Mouse (Mus musculus) gastrocnemius, postnatal 25 days (tissue): Measurements from ENCODE around the gene D430042O09Rik. TPM values are rescaled to one million over a fixed set of nuclear protein-coding genes. Genes with fewer than 3 reads are reported as not detected.

Experiments used
- DNase-seq: peaks from one replicate; pipeline ENCODE4 v3.0.0; 2022
- total RNA-seq, 2 experiments: library from RNA; stranded (reverse); gene quantifications; 1 replicate in 1 of 2; 2 replicates in 1 of 2; pipeline ENCODE4 v1.2.3; 2021

Gene D430042O09Rik
- total RNA-seq, 2 experiments from 2014 or later: 4.7 to 9.0 TPM

DNA sequence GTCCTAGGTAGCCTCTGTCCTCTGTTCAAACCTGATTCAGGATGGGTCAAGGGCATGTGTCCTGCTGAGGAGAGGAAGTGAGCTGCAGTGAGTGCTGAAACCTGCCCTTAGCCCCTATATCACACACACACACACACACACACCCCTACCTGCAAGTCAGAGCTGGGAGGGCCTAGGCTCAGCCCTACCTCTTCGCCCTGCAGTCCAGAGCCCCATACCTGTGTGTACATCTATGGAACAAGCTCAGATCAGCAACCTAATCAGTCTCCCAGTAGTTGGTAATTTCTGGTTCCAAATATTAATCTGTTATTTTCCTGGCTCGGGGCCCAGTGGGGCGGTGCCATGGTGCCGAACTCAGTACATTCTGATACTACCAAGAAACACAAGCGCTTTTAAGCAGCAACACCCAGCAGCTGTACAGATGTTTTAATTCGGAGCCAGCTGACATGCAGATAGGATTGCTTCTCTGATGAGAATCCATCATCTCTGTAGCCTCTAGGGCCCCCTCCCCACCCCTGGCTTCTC lies 166.3 kb downstream of the D430042O09Rik start:
- DNase-seq: no peak

DNA sequence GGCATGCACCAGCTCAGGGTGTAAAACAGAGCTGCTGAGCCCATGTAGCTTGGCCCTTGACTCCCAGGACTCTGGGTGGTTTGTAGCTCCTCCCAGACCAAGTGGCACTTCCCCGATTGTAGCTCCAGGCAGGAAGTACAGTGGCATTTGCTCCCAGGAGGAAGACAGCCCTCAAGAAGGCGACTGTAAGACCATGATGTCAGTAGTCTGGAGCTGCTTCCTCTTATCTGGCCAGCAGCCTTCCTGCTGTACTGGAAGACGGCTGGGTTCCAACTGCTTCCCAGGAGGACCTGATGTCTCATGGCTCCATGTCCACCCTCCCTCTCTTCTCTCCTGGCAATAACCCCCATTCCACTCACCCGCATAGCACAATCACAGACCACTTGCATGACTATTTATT lies 170.4 kb downstream of the D430042O09Rik start:
- DNase-seq: no peak

DNA sequence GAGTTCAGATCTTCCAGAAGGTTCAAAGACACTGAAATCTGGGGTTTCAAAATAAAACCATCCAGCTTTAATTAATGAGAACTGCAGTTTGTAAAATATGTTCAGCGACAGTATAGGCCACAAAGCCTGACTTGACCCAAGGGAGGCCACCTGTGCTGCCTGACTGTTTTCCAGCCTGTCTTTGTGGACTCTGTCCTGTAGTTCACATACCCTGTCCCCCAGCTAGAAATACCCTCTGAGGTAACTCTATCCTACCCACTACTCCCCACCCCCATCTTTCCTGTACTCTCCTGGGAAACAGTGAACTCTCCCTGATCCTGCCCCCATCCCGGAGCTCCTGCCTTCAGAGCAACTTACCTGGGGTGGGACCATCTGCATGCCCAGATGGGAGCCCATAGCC lies 175.5 kb downstream of the D430042O09Rik start:
- no peak for DNase-seq

DNA sequence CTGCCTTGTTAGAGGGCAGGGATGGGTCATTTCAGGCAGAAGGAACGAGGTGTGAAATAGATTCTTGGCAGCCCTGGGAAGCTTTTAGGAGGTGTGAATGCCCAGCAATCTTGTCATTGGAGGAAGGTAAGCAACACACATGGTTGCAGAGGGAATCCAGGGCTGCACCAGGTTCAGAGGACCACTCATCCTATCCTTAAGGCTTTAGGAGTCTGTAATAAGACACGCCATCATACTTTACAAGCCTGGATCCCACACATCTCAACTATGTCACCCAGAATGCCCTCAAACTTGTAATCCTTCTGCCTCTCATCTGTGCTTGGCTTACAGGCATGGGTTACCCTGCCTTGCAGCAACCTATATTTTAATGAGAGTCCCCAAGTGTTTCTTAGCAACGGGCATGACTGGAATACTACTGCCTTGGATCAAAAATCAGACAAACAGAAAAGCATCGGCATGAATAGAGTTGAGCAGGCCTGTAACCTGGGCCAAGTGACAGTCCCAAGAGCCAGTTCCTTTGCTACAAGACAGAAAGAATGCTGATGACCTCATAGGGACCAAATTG lies 178.5 kb downstream of the D430042O09Rik start:
- peak; percentile 31 for DNase-seq

DNA sequence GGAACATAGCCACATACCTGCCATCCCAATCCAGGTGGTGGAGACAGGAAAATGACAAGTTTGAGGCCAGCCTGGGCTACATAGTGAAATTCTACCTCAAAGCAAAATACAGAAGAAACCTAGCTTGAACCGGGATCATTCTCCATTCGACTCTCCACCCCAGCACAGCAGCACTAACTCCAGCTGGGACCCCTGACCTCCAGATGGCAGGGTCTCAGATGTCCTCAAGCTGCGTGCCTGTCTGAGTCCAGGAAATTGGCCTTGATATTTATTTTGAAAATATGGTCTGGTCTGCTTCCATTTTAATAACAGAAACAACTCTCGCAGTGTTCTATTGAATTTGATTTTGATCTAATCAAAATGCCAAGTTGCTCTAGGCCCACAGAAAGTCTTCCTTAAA lies 179.4 kb downstream of the D430042O09Rik start:
- no peak for DNase-seq

DNA sequence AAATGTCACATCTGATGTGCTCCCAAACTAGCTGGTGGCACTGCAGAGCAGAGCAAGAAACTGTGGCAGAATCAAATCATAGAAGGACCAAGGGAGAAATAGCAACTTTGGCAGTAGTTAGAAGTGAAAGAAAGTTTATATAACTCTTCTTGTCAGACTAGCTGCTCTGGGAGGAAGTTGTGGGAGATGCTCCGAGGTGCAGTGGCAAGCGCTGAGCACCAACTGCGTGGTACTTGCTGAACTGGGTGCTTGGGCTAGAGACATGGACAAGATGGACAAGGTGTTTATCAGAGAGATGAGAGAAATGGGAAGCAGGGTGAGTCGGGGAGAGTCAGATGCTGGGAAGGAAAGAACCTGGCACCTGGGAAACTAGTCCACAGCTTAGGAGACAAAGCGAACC lies 180.1 kb downstream of the D430042O09Rik start:
- DNase-seq: no peak

DNA sequence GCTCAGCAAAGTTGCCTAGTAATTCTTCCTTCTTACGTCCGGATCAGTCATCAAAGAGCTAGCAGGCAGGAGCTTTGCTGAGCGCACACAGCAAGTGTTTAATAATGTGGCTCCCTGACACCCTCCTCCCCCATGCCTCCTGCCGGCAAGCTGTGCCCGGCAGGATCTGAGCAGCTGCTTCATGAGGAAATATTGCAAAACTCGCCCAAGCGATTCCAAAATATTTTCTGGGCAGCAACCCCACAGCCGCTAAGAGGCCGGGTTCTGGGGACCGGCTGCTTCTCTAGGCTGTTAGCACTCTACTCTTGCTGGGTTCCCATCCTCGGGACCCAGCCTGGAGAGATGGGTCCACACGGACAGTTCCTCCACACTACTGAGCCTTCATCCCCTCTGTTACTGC lies 180.7 kb downstream of the D430042O09Rik start:
- peak; percentile 64 for DNase-seq

DNA sequence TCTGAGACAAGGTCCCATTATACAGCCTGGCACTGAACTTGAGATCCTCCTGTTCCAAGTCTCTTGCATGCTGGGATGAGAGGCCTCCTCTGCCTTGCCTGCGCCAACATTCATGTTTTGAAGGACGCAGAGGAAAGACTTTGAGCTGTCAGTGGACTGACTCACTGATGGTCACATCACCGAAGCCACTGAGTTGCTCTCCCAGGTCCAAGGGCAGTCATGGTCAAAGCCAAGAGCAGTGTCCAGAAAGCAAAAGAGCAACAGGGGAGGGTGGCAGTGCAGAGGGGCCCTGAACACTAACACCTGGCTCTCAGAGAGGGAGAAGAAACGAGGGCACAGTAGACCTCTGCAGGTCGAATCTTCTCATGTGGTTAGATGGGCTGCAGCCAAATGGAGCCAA lies 185.9 kb downstream of the D430042O09Rik start:
- DNase-seq: no peak

DNA sequence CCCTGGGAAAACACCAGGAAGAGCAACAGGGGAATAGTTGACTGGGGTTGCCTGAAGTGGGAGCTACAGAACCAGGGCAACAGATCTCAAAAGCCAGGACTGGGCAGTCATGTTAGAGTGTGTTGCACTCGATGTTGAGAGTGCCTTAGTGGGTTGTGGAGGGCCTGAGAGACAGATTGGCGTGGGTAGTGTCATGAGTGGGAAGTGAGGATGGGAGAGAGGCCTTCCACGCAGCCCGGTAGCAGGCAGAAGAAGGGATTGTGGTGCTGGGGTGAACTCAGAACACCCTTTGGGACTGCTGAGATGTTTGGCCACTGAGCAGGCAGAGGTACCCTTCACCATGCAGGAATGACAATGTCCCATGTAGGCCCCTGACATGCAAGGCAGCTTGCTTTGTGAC lies 189.4 kb downstream of the D430042O09Rik start:
- no peak for DNase-seq

DNA sequence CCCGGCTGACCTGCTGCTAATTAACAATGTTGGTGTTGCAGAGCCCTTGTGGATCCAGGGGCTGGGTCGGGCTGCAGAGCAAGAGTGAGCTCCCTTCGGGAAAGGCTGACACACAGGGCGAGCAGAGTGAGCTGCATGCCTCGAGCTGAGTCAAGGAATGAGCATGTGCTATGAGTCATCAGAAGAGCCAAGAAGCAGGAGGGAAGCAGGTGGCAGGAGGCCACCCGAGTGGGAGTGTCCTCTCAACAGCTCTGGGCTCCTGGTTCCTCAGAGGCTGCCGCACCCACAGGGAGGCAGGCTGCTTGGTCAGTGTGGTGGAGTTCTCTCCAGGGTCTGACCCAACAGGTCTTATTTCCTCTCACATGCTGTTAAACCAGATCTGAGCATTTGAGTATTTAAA lies 191.3 kb downstream of the D430042O09Rik start:
- peak; percentile 53 for DNase-seq

DNA sequence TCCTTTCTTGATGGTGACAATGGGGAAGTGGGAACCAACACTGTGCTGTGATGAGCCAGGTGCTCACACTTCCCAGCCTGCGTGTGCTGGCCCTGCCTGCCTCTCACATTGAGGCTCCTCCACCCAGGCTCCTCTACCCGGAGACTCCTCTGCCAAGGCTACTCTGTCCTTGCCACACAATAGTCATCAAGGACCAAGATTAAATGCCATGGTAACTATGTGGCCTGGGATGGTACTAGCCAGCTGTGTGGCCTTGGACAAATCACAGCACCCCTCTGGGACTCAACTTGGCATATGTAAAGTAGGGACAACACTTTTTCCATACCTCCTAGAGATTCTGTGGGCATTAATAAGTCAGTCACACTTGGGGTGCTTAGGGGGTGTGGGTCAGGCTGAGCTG lies 192.2 kb downstream of the D430042O09Rik start:
- DNase-seq: no peak

DNA sequence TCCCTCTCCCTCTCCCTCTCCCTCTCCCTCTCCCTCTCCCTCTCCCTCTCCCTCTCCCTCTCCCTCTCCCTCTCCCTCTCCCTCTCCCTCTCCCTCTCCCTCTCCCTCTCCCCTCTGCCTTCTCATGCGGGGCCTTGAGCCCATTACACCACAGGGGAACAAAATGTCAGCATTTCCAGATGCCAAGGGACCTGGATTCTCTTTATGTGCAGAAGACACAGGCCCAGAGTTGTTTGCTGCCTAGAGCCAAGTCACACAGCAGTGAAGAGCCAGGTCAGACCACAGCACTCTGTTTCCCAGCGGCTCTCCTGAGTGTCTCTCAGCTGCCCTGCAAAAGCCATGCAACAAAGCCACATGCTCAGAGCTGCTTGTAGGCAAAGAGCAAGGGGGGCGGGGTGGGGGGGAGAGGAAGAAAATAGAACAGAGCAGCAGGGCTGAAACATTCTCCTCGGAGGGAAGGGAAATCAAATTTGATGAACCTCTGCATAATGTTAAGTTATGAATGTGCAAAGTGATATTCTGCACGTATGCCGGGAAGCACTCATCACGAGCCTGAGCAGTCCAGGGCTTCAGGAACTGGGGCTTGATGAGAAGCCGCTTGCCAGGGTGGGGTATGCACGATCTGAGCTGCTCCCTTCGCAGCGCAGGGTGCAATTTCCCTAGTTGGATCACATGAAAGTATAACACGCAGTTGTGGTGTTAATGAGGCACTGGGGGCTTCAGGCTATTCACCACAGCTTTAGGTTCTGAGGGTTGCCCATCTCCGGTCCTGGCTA lies 192.9 kb downstream of the D430042O09Rik start:
- DNase-seq: no peak

DNA sequence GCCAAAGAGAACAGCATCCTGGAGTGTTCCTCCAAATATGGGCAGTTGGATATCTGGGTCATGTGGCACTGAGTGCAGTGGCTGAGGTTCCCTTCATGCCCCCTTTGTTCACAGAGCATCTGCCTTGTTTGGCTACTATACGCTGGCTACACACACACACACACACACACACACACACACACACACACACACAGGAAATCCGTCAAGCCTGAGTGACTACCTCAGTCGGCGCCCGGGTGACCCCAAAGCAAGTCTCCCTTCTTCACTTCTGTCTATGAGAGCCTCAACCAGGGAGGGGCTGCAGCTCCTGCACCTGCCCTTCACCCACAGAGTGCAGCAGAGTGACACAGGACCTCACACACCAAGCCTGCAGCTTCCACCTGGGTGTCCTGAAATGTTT lies 213.1 kb downstream of the D430042O09Rik start:
- no peak for DNase-seq

DNA sequence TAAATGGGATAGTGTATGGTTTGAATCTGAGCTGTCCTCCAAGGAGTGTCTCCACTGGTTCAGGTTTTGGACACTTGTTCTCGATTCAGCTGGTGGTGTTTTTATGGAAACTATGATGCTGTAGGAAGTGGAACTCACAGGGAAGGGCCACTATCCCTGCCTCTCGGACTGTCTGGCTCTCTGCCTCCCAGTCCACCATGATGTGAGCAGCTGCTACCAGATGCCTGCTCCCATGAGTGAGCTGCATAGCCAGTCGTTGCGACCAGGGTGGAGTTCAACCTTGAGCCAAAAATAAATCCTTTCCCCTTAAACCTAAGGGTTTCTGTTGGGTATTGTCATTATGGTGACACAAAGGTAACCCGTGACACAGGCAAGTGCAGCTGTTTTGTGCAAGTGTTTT lies 216.4 kb downstream of the D430042O09Rik start:
- no peak for DNase-seq

Other genes with a start within 250 kb of the D430042O09Rik start
- 1 to 10 TPM; 9.3 TPM for gene Nsmce1, start 216.3 kb upstream of the D430042O09Rik start, total RNA-seq
- 1 to 10 TPM; 4.3 to 4.7 TPM for gene Il4ra, start 155.8 kb upstream of the D430042O09Rik start, total RNA-seq
- under 1 TPM; 0.15 to 0.27 TPM for gene Il21r, start 104.5 kb upstream of the D430042O09Rik start, total RNA-seq
- 10 to 100 TPM; 28.4 to 29.0 TPM for gene Gtf3c1, start 108 bp upstream of the D430042O09Rik start, total RNA-seq